Mouse (Mus musculus): ENCODE measurements around the gene Hba-a1. TPM values are rescaled to one million over a fixed set of nuclear protein-coding genes. Genes with fewer than 3 reads are reported as not detected.

Gene Hba-a1
- total RNA-seq, 2 experiments from 2014 or later, result 293 to 605 TPM

Other genes starting within 250 kb of the Hba-a1 start
- under 1 TPM; 0.12 to 0.23 TPM for gene Il9r, start 83.2 kb upstream of the Hba-a1 start, total RNA-seq (2021)
- 10 to 100 TPM in 1 of 2 experiments, 1 to 10 TPM in 1; 10.0 to 12.2 TPM for gene Snrnp25, start 78.1 kb upstream of the Hba-a1 start, total RNA-seq (2021)
- 10 to 100 TPM; 45.7 to 57.4 TPM for gene Rhbdf1, start 61.2 kb upstream of the Hba-a1 start, total RNA-seq (2021)
- 10 to 100 TPM; 17.6 to 18.2 TPM for gene Mpg, start 57.0 kb upstream of the Hba-a1 start, total RNA-seq (2021)
- gene Nprl3, start 15.8 kb upstream of the Hba-a1 start, total RNA-seq (2021), result 10 to 100 TPM; 26.1 to 33.5 TPM
- gene Hba-x, start 7.1 kb upstream of the Hba-a1 start, total RNA-seq (2021), result not detected
- gene Hbq1b, start 3.5 kb downstream of the Hba-a1 start, total RNA-seq (2021), result not detected
- 100 to 1,000 TPM; 211 to 422 TPM for gene Hba-a2, start 13.0 kb downstream of the Hba-a1 start, total RNA-seq (2021)
- not detected for gene Hbq1a, start 16.6 kb downstream of the Hba-a1 start, total RNA-seq (2021)
- 10 to 100 TPM; 51.4 to 56.2 TPM for gene Sh3pxd2b, start 64.3 kb downstream of the Hba-a1 start, total RNA-seq (2021)
- 10 to 100 TPM; 63.5 to 68.8 TPM for gene Ubtd2, start 171.9 kb downstream of the Hba-a1 start, total RNA-seq (2021)
- under 1 TPM; 0.60 to 0.76 TPM for gene Efcab9, start 248.6 kb downstream of the Hba-a1 start, total RNA-seq (2021)
- gene Stk10, start 249.8 kb downstream of the Hba-a1 start, total RNA-seq (2021), result 10 to 100 TPM in 1 of 2 experiments, 1 to 10 TPM in 1; 9.8 to 10.3 TPM